Mouse (Mus musculus): Measurements from ENCODE around the gene Adtrp.

Gene Adtrp

DNA sequence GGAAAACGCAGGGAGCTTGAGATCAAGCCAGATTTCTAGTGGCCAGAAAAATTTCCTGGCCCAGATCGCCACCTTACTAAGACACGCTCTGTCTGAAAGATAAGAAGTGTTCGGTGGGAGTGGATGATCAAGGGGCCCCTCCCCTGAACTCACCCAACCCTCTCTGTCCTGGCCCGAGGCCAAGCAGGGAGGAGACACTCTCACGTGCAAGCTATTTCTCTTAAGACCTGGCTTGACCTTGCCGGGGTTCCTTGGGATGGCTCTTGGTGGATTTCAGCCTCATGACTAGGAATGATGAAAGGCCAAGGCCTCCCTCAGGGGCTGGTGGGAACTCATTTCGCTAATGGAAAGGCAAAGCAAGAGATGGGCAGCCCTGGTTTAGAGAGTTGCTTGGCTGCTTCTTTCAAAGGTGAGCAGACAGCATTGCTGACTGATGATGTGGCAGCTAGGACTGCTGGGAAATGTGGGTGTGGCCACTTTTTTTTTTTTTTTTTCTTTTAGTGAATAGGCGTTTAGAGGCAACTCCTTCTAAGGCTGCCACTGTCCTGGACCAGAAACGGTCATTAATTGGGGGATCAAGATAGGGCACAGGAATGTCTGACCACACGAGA, at the start of gene Adtrp:
TSS of gene Adtrp (minus strand) at position 169 of the 611 bp plus-strand sequence.
- no peak for DNase-seq (ENCODE audit: low spot score)

DNA sequence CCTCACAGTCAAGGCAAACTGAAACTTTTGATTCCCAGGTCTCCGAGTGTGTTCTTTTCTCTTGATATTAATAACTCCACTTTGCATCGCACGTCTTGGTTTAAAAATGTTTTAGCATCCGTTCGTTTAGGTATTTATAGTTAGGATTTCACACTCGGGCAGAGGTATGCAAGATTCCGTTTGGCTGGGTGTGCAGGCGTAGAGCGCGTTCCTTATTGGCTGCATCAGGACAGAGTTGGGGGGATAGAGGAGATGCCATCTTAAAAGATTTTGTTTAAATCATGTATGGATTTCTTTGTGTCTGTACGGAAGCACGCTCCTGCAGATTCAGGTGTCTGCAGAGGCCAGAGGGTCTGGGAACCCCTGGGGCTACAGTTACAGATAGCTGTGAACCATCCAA, 44.5 kb upstream of the Adtrp start:
- no peak for DNase-seq (ENCODE audit: low spot score)

DNA sequence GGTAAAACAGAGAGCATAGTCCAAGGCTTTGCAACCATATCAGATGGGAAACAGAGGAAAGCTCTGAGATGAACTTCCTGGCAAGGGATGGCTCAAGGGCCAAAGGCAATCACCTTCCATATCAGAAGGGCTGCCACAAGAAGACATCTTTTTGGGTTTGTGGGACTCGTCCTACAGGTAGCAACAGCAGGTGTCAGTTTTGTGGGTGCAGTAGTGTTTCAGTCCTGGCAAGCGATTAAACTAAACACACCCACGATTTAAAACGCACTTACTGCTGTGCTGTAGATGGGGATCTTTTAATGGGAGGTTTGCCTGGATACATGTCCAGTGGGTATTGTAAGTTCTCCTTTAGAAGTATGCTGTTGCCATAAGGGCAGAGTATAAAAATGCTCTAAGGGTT, 43.1 kb upstream of the Adtrp start:
- DNase-seq (ENCODE audit: low spot score): no peak

DNA sequence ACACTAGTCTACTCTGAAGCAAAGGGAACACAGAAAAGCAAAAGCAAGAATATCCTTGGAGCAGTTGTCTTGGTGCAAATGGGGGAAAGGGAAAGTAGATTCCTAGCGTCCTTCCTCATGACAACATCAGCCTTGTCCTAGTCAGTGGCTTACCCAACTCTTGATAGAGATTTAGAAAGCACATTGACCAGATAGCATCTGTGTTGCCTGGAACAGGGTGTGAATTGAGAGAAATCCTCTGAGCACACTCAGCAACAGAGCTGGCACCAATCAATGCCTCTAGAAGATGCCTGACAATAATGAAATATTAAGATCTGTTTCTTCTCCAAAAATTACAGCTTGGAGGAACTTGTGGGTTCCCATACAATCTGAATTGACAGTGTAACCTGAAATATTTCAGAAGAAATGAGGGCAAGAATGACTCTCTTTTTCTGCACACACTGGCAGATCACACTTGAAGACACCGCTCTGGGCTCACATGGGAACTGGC, 42.7 kb upstream of the Adtrp start:
- DNase-seq (ENCODE audit: low spot score): no peak

DNA sequence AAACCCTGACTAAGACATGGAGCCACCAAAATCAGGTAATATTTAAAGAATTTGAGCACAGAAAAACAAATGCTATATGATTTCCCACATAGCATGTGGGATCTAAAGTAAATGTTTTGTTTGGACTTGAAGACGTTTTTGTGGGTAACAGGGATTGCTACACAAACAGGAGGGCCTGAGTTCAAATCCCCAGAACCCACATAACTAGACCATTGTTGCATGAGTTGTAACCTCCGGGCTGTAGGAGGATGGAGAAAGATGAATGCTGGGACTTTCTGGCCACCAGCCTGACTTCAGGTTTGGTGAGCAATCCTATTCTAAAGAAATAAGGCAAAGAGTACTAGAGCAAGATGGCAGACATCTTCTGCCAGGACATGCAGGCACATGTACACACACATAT, 41.2 kb upstream of the Adtrp start:
- DNase-seq (ENCODE audit: low spot score): no peak

DNA sequence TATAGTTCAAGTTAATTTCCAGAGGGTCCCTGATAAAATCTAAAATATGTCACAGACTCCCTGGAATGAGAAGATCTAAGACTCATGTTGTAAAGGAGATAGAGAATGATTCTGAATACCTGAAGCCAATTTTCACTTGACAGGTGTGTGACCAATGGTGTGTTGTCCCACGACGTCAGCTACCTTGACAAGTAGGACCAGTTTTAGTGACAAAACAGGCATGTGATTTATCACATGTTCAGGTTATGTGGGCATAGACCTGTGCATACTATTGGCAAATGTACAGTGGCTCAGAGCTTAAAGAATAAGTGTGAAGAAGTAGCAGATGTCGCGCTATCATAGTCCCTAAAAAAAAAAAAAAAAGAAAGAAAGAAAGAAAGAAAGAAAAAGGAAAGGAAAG, 38.6 kb upstream of the Adtrp start:
- DNase-seq (ENCODE audit: low spot score): no peak

DNA sequence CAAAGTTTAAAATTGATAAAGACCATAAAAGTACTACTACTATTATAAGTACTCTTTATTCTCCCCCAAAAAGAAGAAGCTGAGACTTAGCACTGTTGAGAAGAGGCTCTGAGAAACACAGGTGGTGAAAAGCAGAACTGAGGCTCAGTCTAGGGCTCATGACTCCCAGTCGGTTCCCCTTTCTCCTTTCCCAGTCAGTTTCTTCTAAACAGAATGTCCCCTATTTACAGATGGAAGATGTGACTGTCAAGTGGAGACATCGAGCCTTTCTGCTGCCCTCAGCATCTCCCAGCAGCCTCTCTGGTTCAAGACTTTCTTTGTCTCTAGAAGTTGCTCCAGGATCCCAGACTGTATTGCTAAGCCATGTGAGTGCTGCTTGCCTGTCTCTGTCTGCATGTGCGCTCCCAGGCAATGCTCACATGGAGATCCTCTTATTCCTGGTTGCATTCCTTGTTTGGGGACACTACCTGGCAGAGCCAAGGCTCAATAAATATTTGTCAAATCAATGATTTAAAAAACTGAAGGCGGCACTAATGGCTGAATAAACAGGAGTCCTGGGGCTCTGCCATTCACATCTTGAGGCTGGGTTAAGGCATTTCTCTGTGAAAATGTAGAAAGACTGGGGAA, 36.3 kb upstream of the Adtrp start:
- no peak for DNase-seq (ENCODE audit: low spot score)

DNA sequence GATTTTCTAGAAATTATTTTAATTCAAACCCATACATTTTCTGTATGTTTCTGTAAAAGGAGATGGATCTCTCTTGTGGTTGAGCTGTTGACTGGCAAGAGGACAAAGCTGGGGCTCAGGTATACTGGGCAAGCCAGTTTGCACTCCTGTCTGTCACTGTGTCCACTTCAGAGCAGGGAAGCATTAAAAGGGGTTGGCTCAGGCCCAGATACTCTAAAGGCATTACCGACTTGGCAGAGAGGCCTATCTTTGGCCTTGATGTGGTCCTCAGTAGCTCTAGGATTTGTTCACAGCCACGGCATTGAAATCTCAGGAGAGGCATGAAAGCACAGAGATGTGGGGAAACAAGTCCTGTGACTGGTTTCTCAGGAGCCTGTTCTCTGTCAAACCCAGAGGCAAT, 33.7 kb upstream of the Adtrp start:
- peak; percentile 28 for DNase-seq (ENCODE audit: low spot score)

DNA sequence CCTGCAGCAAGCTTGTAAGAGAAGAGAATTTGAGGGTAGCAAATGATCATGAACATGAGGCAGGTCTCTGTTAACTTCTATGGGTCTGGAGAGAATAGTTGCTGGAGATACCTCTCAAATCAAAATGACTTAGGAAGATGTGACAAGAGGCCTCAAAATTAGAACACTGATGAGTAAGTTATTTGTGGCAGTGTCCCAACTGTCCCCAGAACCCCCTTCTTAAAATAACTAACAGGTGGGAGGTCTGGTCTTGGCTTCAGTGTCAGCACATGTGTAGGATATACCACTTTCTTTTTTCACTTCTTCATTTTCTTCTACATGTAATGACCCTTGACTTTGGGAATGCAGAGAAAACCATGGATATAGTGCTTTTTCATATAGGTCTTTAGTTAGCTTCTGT, 33.0 kb upstream of the Adtrp start:
- no peak for DNase-seq (ENCODE audit: low spot score)

DNA sequence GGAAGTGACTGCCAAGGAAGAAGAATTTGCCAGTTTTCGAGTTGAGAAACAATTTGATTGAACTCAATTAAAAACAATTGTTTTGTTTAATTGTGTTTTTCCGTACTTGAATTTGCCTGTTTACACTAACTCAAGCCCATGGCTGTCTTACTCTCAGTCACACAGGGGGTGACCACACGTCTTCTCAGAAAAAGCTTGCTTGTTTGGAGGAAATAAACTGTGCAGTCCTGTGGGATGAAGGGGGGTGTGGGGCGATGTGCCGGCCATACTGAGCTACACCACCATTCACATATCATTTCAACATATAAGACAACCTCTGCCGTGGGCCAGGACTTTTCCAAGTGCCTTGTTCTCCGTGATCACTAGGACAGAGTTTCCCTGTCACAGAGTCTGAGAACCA, 25.2 kb upstream of the Adtrp start:
- DNase-seq (ENCODE audit: low spot score): no peak

DNA sequence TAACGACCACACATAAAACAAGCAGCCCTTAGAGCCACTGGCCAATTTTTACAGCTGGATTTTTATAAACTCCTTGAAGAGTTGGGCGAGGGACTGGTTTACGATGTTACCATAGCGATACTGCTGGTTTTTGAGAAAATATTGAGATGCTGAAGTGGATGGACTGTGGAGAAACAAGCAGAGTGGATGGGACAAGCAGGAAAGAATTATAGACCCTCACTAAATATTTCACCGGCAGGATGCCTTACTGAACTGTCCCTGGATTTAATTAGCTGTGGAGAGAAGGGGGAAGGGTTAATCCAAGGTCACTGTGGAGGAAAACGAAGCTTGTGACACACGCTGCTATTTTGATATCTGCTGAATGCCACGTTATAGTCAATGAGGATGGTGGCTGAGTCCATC, 24.7 kb upstream of the Adtrp start:
- DNase-seq (ENCODE audit: low spot score): no peak

DNA sequence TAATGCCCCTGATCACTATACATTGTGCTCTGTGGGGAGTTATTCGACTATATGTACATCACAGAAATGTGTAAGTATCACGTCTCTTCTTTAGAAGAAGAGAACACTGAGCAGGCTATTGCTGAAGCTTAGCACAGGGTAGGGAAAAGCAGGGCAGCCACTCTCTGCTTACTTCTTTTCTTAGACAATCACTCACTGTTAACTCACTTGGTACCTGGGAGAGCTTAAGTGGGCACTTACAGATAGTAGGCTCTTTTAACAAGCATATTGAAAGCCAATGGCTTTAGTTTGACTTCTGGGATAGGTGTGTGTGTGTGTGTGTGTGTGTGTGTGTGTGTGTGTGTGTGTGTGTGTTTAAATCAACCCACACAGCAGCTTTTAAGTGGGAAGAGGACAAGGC, 20.0 kb upstream of the Adtrp start:
- no peak for DNase-seq (ENCODE audit: low spot score)

DNA sequence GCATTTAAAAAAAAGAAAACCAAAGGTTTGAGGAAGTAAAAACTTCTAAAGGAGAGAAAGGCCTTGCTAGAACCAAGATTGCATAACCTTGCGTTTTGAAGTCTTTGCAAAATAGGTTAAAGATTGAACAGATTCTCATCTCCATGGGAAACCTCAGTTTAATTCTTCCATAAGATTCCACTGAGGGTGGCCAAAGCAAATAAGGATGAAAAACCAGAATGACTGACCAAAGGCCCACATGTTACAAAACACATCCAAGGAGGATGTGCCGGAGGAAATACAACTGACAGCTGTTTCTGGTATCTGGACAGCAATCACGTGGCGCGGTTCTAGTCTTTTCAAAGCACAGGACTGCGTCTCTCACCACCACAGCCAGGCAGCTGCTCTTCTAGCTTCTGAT, 18.1 kb upstream of the Adtrp start:
- no peak for DNase-seq (ENCODE audit: low spot score)

DNA sequence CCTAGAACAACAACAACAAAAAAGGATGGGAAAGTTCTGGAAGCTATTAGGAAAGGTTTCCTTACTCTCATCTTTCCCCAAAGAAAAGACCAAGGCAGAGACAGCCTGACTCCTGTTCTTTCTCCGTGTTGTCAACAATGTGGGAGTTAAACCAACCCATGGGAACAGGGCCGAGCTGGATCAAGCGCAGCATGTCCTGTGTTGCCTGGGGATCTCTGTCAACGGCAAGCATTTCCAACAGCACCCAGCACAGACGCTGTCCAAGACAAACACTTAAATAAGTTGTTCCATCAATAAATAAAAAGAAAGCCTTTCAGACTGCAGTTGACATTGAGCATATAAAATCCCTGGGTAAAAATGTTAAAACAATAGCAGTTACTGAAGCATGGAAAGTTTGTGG, 17.6 kb upstream of the Adtrp start:
- DNase-seq (ENCODE audit: low spot score): peak; percentile 30

DNA sequence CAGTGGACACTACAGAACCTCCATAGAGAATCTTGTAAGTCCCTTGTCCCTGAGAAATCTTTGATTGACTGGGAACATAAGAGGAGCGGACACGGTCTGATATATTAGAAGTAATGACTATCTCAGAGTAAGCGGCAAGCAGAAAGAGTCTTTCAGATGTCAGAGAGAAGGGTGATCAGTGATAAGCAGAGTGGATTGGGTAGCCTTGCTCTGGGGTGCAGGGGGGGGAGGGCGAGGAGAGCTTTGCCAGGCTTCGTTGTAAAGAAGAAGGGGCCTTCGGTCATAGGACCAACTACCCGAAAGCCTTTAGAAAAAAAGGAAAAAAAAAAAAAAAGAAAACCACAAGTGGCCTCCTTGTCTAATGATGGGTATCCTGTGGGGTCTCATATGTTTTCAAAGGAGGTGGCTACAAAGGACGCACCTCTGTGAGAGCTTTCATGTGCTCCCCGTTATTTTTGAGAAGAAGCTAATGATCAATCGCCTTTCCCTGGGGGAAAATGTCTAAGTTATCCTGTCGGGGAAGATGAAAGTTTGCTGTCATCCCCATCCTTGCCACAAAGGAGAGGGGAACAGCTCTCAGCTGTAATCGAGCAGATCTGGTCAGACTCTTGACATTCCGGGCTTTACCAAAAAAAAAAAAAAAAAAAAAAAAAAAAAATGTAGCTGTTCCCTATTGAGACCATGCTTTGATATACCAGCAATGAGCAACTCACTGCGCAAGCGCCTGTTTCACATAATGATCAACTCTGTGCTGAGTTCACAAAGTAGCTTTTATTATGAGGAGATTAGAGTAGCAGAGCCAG, 13.3 kb upstream of the Adtrp start:
- no peak for DNase-seq (ENCODE audit: low spot score)

DNA sequence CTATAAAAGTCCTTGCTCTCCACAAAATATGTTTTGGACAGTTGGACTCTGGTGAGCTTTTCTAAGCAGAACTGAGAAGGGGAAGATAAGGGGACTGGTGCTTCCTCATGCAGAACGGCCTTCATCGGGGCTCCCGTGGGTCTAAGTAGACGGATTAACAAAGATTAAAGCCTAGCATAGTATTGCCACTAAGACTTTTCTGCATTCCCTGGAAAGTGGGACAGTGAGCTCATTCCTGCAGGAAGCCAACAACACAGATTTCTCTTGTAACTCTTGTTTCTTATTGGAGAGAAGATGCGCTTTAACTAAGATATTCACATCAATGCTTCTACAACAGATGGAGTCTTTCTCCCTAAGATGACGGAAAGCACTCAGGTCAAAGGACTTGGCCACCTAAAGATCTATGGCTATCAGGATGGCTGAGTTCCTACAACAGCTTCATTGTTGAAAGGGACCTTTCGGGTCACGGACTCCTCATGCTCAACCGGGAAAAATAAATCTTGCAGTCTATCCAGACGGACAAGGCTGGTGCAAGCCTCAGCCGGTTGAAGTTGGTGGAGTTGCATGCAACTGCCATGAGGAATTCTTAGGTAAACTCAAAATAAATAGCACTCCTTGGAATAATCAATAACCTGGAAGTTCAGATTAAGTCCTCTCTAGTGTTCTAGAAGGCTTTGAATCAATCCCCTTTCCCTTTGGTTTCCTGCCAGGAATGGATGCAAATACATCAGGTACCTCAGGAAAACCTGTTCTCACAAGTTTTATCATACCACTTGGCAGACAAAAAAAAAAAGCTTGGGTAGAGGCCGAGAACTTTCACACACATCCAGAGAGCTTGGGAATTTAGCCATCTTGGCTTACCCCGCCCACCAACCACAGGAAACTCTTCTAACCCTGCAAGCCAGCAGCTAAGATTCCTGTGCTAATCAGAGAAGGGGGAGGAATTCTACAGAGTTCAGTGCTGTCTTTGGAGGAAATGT, 8.0 kb upstream of the Adtrp start:
- no peak for DNase-seq (ENCODE audit: low spot score)

DNA sequence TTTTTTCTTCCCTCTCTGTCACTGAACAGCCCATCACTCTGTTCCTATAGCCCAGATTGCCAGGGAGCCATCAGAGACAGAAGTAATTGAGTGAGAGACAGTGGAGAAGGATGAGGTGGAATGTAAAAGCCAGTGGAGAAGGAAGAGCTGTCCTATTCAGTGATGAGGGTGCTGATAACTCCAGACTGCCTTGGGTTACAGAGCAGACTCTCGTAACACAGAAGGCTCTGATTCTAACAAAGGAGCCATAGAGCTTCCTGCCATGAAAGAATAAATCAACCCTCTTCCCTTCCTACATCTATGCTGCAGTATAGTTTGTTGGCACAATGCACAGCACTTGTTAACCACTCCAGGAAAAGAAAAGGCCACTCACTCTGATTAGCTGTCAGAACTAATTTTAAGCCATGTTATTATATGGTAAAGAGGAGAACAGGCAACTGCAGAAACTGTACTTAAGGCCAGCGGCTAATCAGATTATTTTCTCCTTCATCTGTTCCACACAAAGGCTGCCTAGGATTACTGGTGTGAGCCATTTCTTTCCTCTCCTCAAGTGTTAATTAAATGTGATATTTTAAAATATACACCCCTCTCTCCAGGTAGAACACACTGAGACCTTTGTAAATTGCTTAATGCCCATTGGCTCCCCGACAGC, 3.4 kb upstream of the Adtrp start:
- DNase-seq (ENCODE audit: low spot score): no peak

DNA sequence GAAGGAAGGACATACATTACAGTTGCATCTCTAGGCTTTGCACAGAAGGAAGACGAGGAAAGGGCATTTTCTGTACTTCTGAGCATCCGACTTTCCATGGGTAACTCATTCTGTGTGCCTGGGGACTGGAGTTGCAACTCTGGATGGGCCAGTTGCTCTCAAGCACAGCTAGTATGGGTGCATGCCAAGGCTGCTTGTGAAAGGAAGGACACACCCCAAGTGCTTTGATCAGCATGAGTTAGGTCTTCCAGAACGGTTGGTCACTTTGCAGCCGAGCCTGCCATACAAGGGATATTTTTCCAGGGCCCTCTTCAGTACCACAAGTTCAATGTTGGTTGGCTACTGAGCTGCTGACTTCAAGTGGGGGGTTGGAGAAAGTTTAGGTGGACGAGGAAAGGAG, 968 bp downstream of the Adtrp start:
- no peak for DNase-seq (ENCODE audit: low spot score)

DNA sequence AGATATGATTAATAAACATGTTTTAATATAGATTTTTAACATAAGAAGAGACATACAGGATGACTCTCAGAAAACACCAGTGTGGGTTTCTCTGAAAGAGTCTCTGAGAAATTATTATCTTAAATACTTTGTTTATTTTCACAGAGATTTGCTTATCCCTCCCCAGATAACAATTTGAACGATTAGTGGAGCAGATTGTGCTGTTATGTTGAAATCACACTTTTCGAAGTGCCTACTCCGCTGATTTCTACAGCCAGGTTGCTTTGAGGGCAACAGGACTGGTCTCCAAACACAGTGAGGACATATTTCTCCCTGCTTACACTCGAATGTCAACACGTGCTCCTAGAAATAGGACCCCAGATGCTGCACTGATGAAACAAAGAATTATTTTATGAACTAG, 2.5 kb downstream of the Adtrp start:
- no peak for DNase-seq (ENCODE audit: low spot score)

DNA sequence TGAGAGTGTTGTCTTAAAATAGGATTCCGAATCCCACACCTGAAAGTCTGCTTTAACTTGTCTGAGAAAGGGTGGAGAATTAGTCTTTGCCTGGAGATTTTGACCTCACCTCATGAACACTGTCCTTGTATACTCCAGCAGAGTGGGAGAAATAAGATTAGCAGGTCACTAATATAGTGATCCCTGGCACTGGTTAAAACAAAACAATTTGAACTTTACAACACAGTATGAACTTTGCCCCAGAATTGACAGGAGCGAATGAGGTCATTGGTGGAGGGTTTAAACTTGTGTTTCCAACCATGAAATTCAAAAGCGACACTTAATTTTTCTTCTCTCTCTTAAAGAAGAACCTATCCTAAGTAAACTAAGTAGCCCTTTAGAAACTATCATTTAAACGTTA, 3.4 kb downstream of the Adtrp start:
- DNase-seq (ENCODE audit: low spot score): no peak

DNA sequence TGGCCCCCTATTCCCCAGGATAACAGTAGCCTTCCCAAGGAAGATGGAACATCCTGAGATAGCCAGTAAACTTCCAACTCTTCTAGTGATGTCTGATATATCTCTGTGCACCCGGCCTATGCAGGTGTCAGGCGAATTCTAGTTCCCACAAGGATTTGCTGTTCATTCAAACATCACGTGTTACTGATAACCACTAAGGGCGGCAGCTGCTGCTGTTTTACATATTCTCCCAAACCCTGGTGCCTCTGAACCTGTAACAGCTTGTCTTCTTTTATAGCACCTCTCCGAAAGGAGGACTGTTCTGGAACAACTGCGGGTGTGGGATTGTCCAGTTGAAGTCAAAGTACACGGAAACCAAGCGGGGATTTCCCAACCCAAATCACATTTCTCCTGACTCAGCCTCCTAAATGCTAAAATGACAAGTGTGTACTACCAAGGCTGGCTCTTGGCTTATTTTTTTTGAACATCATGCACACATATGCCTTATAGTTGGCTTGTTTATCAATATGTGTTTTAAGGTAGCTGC, 13.8 kb downstream of the Adtrp start:
- DNase-seq (ENCODE audit: low spot score): no peak
